Mouse (Mus musculus) olfactory bulb, adult 2 months (tissue): ENCODE data around the gene Gm49325.

ENCODE experiments used
- CTCF ChIP-seq: fragments of 200-500 bp; IDR thresholded peaks from 2 replicates; pipeline ENCODE4 v1.5.1; 2012; ENCODE audit warnings: low read depth, mild to moderate bottlenecking, low read length, moderate library complexity; ENCODE audit not compliant: insufficient read depth
- POLR2A ChIP-seq: fragments of 200-500 bp; IDR thresholded peaks from 2 replicates; pipeline ENCODE4 v1.6.1; 2012; ENCODE audit warnings: mild to moderate bottlenecking, low read depth, low read length, moderate library complexity; ENCODE audit not compliant: insufficient read depth

GRCm38 (mm10) chr10:77634452-77635231, 28.6 kb downstream of the Gm49325 start:
- TF ChIP-seq POLR2A (no peak), CTCF (no peak)
